Mouse (Mus musculus) hindbrain, embryonic 16.5 days (tissue): ENCODE data around the gene Kcnq2. TPM values are rescaled to one million over a fixed set of nuclear protein-coding genes. Genes with fewer than 3 reads are reported as not detected.
A peak's percentile ranks its signal among the peaks of the same experiment; 100 is the strongest.

Experiments
- ATAC-seq: fragments of 200-750 bp; cut with Nextera tagmentation; 2 replicates; pipeline ENCODE4 v1.8.0; 2017; ENCODE audit warnings: moderate TSS enrichment, moderate library complexity
- H3K27ac ChIP-seq: fragments of 300-500 bp; sonication (generic); 2 replicates; pipeline ENCODE4 v1.5.1; 2014; ENCODE audit warnings: low read depth, mild to moderate bottlenecking, control low read depth, low read length, moderate library complexity
- H3K27me3 ChIP-seq: fragments of 300-500 bp; sonication (generic); replicated peaks from 2 replicates; pipeline ENCODE4 v1.6.1; 2014; ENCODE audit warnings: low read length; ENCODE audit not compliant: control insufficient read depth, insufficient read depth
- H3K36me3 ChIP-seq: fragments of 300-500 bp; sonication (generic); 2 replicates; pipeline ENCODE4 v1.6.1; 2014; ENCODE audit warnings: mild to moderate bottlenecking, low read length, moderate library complexity, mixed read lengths; ENCODE audit not compliant: control insufficient read depth, insufficient read depth
- H3K4me1 ChIP-seq: fragments of 300-500 bp; sonication (generic); 2 replicates; pipeline ENCODE4 v1.6.1; 2014; ENCODE audit warnings: low read depth, low read length; ENCODE audit not compliant: control insufficient read depth, insufficient read depth
- H3K4me2 ChIP-seq: fragments of 300-500 bp; sonication (generic); 2 replicates; pipeline ENCODE4 v1.6.1; 2014; ENCODE audit warnings: mild to moderate bottlenecking, low read length, control low read depth, moderate library complexity
- H3K4me3 ChIP-seq: fragments of 300-500 bp; sonication (generic); 2 replicates; pipeline ENCODE4 v1.5.1; 2014; ENCODE audit warnings: mild to moderate bottlenecking, low read length, control low read depth, moderate library complexity
- H3K9ac ChIP-seq: fragments of 300-500 bp; sonication (generic); 2 replicates; pipeline ENCODE4 v1.6.1; 2014; ENCODE audit warnings: low read depth, mild to moderate bottlenecking, control low read depth, low read length, moderate library complexity
- H3K9me3 ChIP-seq: fragments of 300-500 bp; sonication (generic); 2 replicates; pipeline ENCODE4 v1.6.1; 2014; ENCODE audit warnings: mild to moderate bottlenecking, low read length, moderate library complexity; ENCODE audit not compliant: control insufficient read depth
- WGBS: fragments of 180-500 bp; shearing (Covaris S2); extraction: QIAGEN DNeasy Blood & Tissue Kit; methylation state at CpG from one replicate; pipeline ENCODE4 v1.1.7; 2014; 5-methylcytosine and 5-hydroxymethylcytosine counted together
- polyA plus RNA-seq: library from polyadenylated mRNA; unstranded; fragments of >200 nt; fragmentation: Nextera tagmentation; extraction: Ambion mirVana; gene quantifications from 2 replicates; pipeline ENCODE4 v1.2.1, GENCODE M21; 2015

Kcnq2 gene
- polyA plus RNA-seq, 1 experiment from 2014 or later: 41.4 TPM

GRCm38 (mm10) chr2:181122642-181123041 lies 12.5 kb downstream of the Kcnq2 start:
- Histone ChIP-seq H3K27ac (peak overlapping the region; percentile 16; the same call in 1 of the 2 replicates), H3K4me2 (no peak overlapping the region), H3K4me3 (no peak overlapping the region), H3K36me3 (no peaks in the 10 kb centered on the region), H3K27me3 (no peaks in the 10 kb centered on the region), H3K9me3 (no peaks in the 10 kb centered on the region), H3K4me1 (peaks cover 26% of the 10 kb centered on the region), H3K9ac (no peak overlapping the region)
- ATAC-seq: no peak

DNA sequence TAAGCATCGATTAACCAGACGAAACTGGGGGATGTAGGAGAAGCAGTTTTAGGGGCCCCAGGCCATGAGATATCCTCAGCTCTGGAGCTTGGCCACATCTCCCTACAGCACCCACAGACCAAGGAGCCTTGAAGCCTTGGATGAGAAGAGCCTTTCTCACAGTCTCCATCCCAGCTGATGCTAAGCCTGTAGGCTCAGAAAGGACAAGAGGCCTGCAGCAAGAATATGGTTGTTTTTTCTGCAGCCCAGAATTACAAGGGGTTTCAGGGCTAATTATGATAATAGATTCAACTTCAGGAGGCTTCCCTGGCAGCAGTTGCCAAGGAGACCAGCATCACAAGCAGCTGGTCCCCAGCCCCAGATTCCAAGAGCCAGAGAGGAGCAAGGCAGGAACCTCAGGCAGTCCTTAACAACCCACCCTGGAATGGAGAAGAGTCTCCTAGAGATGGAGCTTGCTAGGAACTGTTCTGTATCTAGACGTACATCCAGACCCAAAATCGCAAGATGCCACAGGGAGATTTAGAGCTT lies 14.1 kb downstream of the Kcnq2 start:
- H3K4me3 ChIP-seq: no peak overlapping the region
- H3K9ac ChIP-seq: no peak overlapping the region
- H3K9me3 ChIP-seq: no peaks in the 10 kb centered on the region
- H3K4me1 ChIP-seq: peaks cover 36% of the 10 kb centered on the region
- ATAC-seq: no peak
- no peaks in the 10 kb centered on the region for H3K36me3 ChIP-seq
- H3K27ac ChIP-seq: peak overlapping the region; percentile 41
- 60% methylated on average over 4 of the region's 4 CpGs for WGBS
- H3K27me3 ChIP-seq: no peaks in the 10 kb centered on the region
- no peak overlapping the region for H3K4me2 ChIP-seq

- 0 out of 2 replicates have a peak overlapping the region, but pooled peaks have one; percentile 4 for H3K27ac ChIP-seq
Observed at GRCm38 (mm10) chr2:181119952-181120351, 15.1 kb downstream of the Kcnq2 start.

DNA sequence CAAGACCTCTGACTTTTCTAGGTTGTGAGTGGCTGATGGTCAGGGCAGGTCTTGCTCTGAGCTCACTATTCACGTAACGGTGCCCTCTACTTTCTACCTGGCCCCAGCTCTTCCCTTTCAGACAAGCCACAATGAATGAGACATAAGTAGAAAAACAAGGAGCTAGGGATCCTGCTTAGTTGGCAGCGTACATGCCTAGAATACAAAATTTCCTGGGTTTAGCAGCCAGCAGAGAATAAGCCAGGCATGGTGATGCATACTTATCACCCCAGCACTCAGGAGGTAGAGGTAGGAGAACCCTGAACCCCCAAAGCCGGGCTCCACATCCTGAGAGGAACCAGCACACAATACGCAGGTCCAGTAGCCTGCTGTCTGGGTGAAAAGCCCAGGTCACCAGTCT lies 18.7 kb downstream of the Kcnq2 start:
- Histone ChIP-seq H3K4me2 (no peak overlapping the region), H3K4me1 (peaks cover 34% of the 10 kb centered on the region), H3K27me3 (no peaks in the 10 kb centered on the region), H3K27ac (peak overlapping the region; percentile 54; the same call in 1 of the 2 replicates), H3K9me3 (no peaks in the 10 kb centered on the region), H3K36me3 (peaks cover 4% of the 10 kb centered on the region; the same call in 1 of the 2 replicates), H3K9ac (no peak overlapping the region), H3K4me3 (no peak overlapping the region)
- no peak for ATAC-seq
- WGBS: 79% methylated on average over 5 of the region's 5 CpGs

More at GRCm38 (mm10) chr2:181119952-181120351, 15.1 kb downstream of the Kcnq2 start:
- H3K4me2 ChIP-seq: no peak overlapping the region
- WGBS: 21% methylated on average over 10 of the region's 10 CpGs
- peaks cover 38% of the 10 kb centered on the region for H3K4me1 ChIP-seq
- H3K36me3 ChIP-seq: no peaks in the 10 kb centered on the region
- no peaks in the 10 kb centered on the region for H3K27me3 ChIP-seq
- ATAC-seq: no peak
- H3K9me3 ChIP-seq: no peaks in the 10 kb centered on the region
- H3K9ac ChIP-seq: no peak overlapping the region
- no peak overlapping the region for H3K4me3 ChIP-seq

DNA sequence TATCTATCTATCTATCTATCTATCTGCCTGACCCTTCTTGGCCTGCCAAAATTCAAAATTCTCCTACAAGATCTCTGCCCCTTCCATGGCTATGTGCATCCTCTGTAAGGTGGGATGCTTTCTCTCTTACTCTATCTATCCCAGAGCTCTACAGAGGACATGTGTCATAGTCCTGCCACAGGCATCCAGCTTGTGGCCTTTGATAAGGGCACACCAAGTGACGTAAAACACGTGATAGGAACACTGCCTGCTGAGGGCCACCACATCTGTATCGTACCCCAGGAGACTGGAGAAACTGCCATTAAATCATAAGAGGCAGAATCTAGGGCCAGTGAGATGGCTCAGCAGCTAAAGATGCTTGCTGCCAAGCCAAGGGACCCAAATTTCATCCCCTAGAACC lies 19.7 kb downstream of the Kcnq2 start:
- no peak for ATAC-seq
- H3K9me3 ChIP-seq: no peaks in the 10 kb centered on the region
- H3K27ac ChIP-seq: no peak overlapping the region
- H3K9ac ChIP-seq: no peak overlapping the region
- H3K4me1 ChIP-seq: peaks cover 26% of the 10 kb centered on the region
- no peaks in the 10 kb centered on the region for H3K27me3 ChIP-seq
- WGBS: 73% methylated on average over 3 of the region's 3 CpGs
- H3K4me2 ChIP-seq: no peak overlapping the region
- H3K36me3 ChIP-seq: peaks cover 4% of the 10 kb centered on the region; the same call in 1 of the 2 replicates
- H3K4me3 ChIP-seq: no peak overlapping the region

GRCm38 (mm10) chr2:181113762-181114361 lies 21.2 kb downstream of the Kcnq2 start:
- H3K27ac ChIP-seq: no peak overlapping the region
- H3K9ac ChIP-seq: no peak overlapping the region
- H3K4me3 ChIP-seq: no peak overlapping the region
- H3K4me2 ChIP-seq: no peak overlapping the region
- no peaks in the 10 kb centered on the region for H3K9me3 ChIP-seq
- H3K4me1 ChIP-seq: peaks cover 21% of the 10 kb centered on the region
- H3K27me3 ChIP-seq: no peaks in the 10 kb centered on the region
- ATAC-seq: no peak; the same call in 1 of the 2 replicates
- 38% methylated on average over 8 of the region's 8 CpGs for WGBS
- H3K36me3 ChIP-seq: peaks cover 10% of the 10 kb centered on the region

GRCm38 (mm10) chr2:181111665-181112064 lies 23.4 kb downstream of the Kcnq2 start:
- no peak for ATAC-seq
- H3K4me1 ChIP-seq: peaks cover 14% of the 10 kb centered on the region
- WGBS: 100% methylated on average over 1 of the region's 1 CpGs
- H3K27ac ChIP-seq: no peak overlapping the region
- no peaks in the 10 kb centered on the region for H3K27me3 ChIP-seq
- peaks cover 12% of the 10 kb centered on the region for H3K36me3 ChIP-seq
- no peaks in the 10 kb centered on the region for H3K9me3 ChIP-seq
- no peak overlapping the region for H3K4me3 ChIP-seq
- no peak overlapping the region for H3K4me2 ChIP-seq
- H3K9ac ChIP-seq: no peak overlapping the region

- Histone ChIP-seq H3K27ac (no peak overlapping the region), H3K36me3 (peaks cover 8% of the 10 kb centered on the region; the same call in 1 of the 2 replicates), H3K4me1 (no peaks in the 10 kb centered on the region), H3K4me2 (no peak overlapping the region), H3K9ac (no peak overlapping the region), H3K4me3 (no peak overlapping the region), H3K27me3 (no peaks in the 10 kb centered on the region), H3K9me3 (no peaks in the 10 kb centered on the region)
- ATAC-seq: no peak
- WGBS: 68% methylated on average over 2 of the region's 2 CpGs
Observed at GRCm38 (mm10) chr2:181104111-181104510, 31.0 kb downstream of the Kcnq2 start.

DNA sequence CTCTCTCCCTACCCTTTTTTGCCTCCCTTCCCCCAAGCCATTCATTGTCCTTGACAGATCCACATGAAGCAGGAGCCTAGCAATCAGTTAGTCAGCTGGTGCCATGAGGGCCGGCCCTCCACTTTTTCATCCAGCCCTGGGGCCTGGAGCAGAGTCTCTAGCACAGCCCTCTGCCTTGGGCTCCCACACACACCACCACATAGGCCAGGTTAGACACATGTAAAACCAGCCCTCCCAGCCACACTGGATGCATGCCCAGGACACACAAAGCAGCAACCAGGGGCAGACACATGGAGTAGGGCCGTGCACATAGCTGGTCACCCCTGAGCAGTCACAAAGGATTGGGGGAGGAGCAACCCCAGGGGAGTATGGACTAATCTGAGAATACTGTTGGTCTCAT lies 32.9 kb downstream of the Kcnq2 start:
- H3K9ac ChIP-seq: no peak overlapping the region
- no peaks in the 10 kb centered on the region for H3K9me3 ChIP-seq
- H3K4me1 ChIP-seq: no peaks in the 10 kb centered on the region
- H3K36me3 ChIP-seq: 0 out of 2 replicates have a peak, but pooled peaks cover 4% of the 10 kb centered on the region
- no peak overlapping the region for H3K27ac ChIP-seq
- 8% methylated on average over 2 of the region's 2 CpGs for WGBS
- no peak overlapping the region for H3K4me3 ChIP-seq
- H3K27me3 ChIP-seq: no peaks in the 10 kb centered on the region
- peak; percentile 62 for ATAC-seq
- no peak overlapping the region for H3K4me2 ChIP-seq
